In the genomic region with DNA sequence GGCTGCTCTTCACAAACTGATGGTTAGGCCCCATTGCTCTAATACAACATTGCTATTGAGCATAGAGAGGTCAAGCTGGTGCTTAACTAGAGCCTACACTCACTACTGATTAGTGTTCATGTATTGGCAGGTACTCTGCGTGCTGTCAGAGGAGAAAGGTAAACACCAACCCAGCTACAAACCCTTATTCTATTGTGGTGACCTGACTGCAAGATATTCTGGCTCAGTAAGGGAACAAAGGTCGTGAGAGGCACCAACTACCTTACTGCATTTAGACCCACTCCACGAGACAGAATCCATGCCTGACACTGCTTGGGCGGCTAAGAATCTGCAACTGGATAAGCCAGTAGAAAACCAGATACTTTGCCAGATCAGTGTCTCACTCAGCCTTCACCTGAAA, we compare ENCODE assay signal across 22 mouse cellular contexts.
"Had no signal": no experiment of that assay in that cellular context is flagged by ENCODE, and none has a peak within 500 bp of the region (broad histone marks: within the 10 kb centered on the region; RNA-seq: fewer than 3 reads in every experiment).

No protein-coding gene starts in this region.

- H3K36me3 ChIP-seq: heart, embryonic 13.5 days; heart, embryonic 15.5 days; hindbrain, embryonic 13.5 days; hindbrain, embryonic 15.5 days; limb, embryonic 10.5 days; limb, embryonic 12.5 days; liver, embryonic 13.5 days had no signal

- H3K4me3 ChIP-seq: heart, adult 2 months; heart, embryonic 13.5 days; heart, embryonic 15.5 days; hindbrain, embryonic 13.5 days; hindbrain, embryonic 15.5 days; layer of hippocampus, adult 2 months; left cerebral cortex, adult 2 months; limb, embryonic 10.5 days; limb, embryonic 12.5 days; liver, embryonic 13.5 days had no signal

- DNase-seq: gastrocnemius, postnatal 14 days; gastrocnemius, postnatal 36 days; heart, adult 11 months; heart, adult 2 months; heart, postnatal 14 days; heart, postnatal 36 days; kidney, adult 18-20 months; kidney, adult 8-10 months; kidney, postnatal 10 days; kidney, postnatal 25 days; kidney, postnatal 4 days; liver, embryonic 13.5 days had no signal

- H3K9ac ChIP-seq: heart, embryonic 13.5 days; heart, embryonic 15.5 days; hindbrain, embryonic 13.5 days; hindbrain, embryonic 15.5 days; limb, embryonic 12.5 days; liver, embryonic 13.5 days had no signal

- H3K27me3 ChIP-seq: heart, embryonic 13.5 days; heart, embryonic 15.5 days; hindbrain, embryonic 13.5 days; hindbrain, embryonic 15.5 days; limb, embryonic 12.5 days; liver, embryonic 13.5 days had no signal

- H3K9me3 ChIP-seq: heart, embryonic 13.5 days; heart, embryonic 15.5 days; hindbrain, embryonic 13.5 days; hindbrain, embryonic 15.5 days; limb, embryonic 10.5 days; limb, embryonic 12.5 days; liver, embryonic 13.5 days had no signal

- ATAC-seq: hindbrain, postnatal 0 days had no signal

- H3K27ac ChIP-seq: heart, adult 2 months; heart, embryonic 13.5 days; heart, embryonic 15.5 days; hindbrain, embryonic 13.5 days; hindbrain, embryonic 15.5 days; hindbrain, postnatal 0 days; layer of hippocampus, adult 2 months; left cerebral cortex, adult 2 months; limb, embryonic 10.5 days; limb, embryonic 12.5 days; liver, embryonic 13.5 days had no signal

- H3K4me1 ChIP-seq: heart, embryonic 15.5 days; hindbrain, embryonic 13.5 days; hindbrain, embryonic 15.5 days; limb, embryonic 10.5 days; limb, embryonic 12.5 days; liver, embryonic 13.5 days had no signal

- H3K4me2 ChIP-seq: heart, embryonic 11.5 days; heart, embryonic 13.5 days; heart, embryonic 15.5 days; hindbrain, embryonic 13.5 days; hindbrain, embryonic 15.5 days; limb, embryonic 12.5 days; liver, embryonic 13.5 days had no signal
